11 mouse cellular contexts compared by ENCODE assay signal in the genomic region with DNA sequence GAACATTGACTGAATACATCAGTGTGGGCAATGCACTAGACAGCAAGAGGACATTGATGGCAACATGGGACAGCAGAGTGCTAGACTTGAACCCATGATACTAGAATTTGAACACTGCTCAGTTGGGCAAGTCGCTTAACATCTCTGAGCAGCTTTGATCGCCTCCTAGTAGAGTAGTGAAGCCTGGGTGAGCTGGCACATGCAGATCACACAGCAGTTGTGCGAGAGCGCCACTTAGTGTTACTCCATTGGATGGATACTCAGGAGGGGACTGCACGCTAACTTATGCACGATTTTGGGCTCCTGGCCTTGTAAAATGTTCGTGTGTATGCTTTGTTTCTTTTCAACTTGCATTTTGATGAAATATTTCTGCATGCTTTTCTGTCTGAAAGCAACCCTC. TPM values are rescaled to one million over a fixed set of nuclear protein-coding genes. Genes with fewer than 3 reads are reported as not detected.
DNase-seq lines count a peak whose midpoint lies in the region; ATAC-seq lines count a peak whose summit lies in the region.
"Had no signal": no experiment of that assay in that cellular context is flagged by ENCODE, and none has a peak within 500 bp of the region (broad histone marks: within the 10 kb centered on the region; RNA-seq: fewer than 3 reads in every experiment).

No protein-coding gene starts in this region.

- H3K9me3 ChIP-seq in embryonic facial prominence, embryonic 11.5 days (replicated peaks; ENCODE audit: control insufficient read depth, low read length): no peaks in the 10 kb centered on the region
- no peaks in the 10 kb centered on the region for H3K9me3 ChIP-seq in embryonic facial prominence, embryonic 10.5 days
- H3K9me3 ChIP-seq in liver, embryonic 12.5 days (replicated peaks): no peaks in the 10 kb centered on the region
- no peaks in the 10 kb centered on the region for H3K9me3 ChIP-seq in embryonic facial prominence, embryonic 14.5 days (ENCODE audit: control insufficient read depth, low read length)
- H3K9me3 ChIP-seq in hindbrain, embryonic 11.5 days (ENCODE audit: control insufficient read depth, low read length): no peaks in the 10 kb centered on the region
- H3K9me3 ChIP-seq: forebrain, embryonic 13.5 days; liver, embryonic 15.5 days had no signal

- H3K4me3 ChIP-seq in embryonic facial prominence, embryonic 11.5 days (ENCODE audit: low read depth, low read length): no peak overlapping the region
- no peak overlapping the region for H3K4me3 ChIP-seq in embryonic facial prominence, embryonic 10.5 days
- no peak overlapping the region for H3K4me3 ChIP-seq in liver, embryonic 12.5 days
- no peak overlapping the region for H3K4me3 ChIP-seq in embryonic facial prominence, embryonic 14.5 days (ENCODE audit: low read depth, low read length)
- H3K4me3 ChIP-seq in hindbrain, embryonic 11.5 days (ENCODE audit: low read depth, low read length): no peak overlapping the region
- H3K4me3 ChIP-seq: forebrain, embryonic 13.5 days; liver, embryonic 15.5 days had no signal

- no peak for ATAC-seq in embryonic facial prominence, embryonic 11.5 days (replicated peaks; ENCODE audit: insufficient number of reproducible peaks, low FRiP score, low TSS enrichment, low read depth)
- ATAC-seq in liver, embryonic 12.5 days: no peak
- ATAC-seq in embryonic facial prominence, embryonic 14.5 days (ENCODE audit: low read depth): no peak
- ATAC-seq in hindbrain, embryonic 11.5 days (ENCODE audit: low FRiP score): no peak
- ATAC-seq: forebrain, embryonic 13.5 days had no signal

- H3K27ac ChIP-seq in embryonic facial prominence, embryonic 11.5 days (replicated peaks; ENCODE audit: low read depth, low read length): no peak overlapping the region
- H3K27ac ChIP-seq in embryonic facial prominence, embryonic 10.5 days (replicated peaks): no peak overlapping the region
- no peak overlapping the region for H3K27ac ChIP-seq in liver, embryonic 12.5 days
- H3K27ac ChIP-seq in embryonic facial prominence, embryonic 14.5 days (replicated peaks; ENCODE audit: low read depth, low read length): no peak overlapping the region
- H3K27ac ChIP-seq in hindbrain, embryonic 11.5 days (ENCODE audit: low read depth, low read length): no peak overlapping the region
- H3K27ac ChIP-seq: forebrain, embryonic 13.5 days; liver, embryonic 15.5 days had no signal

- H3K9ac ChIP-seq in embryonic facial prominence, embryonic 11.5 days (replicated peaks; ENCODE audit: low read length): no peak overlapping the region
- no peak overlapping the region for H3K9ac ChIP-seq in liver, embryonic 12.5 days
- H3K9ac ChIP-seq in embryonic facial prominence, embryonic 14.5 days (ENCODE audit: low read depth, low read length): no peak overlapping the region
- no peak overlapping the region for H3K9ac ChIP-seq in hindbrain, embryonic 11.5 days (ENCODE audit: low read depth, low read length)
- H3K9ac ChIP-seq: forebrain, embryonic 13.5 days; liver, embryonic 15.5 days had no signal

- DNase-seq in embryonic facial prominence, embryonic 11.5 days (ENCODE audit: low spot score): peak; percentile 11
- no peak for DNase-seq in embryonic facial prominence, embryonic 10.5 days (ENCODE audit: low spot score)
- DNase-seq in liver: peak; percentile 13
- peak; percentile 53 for DNase-seq in A20 (ENCODE audit: low read depth, low spot score)
- peak; percentile 14 for DNase-seq in embryonic facial prominence, embryonic 14.5 days (ENCODE audit: low spot score)
- DNase-seq in ovary, adult 18-20 months (ENCODE audit: low spot score): no peak
- DNase-seq in hindbrain, embryonic 11.5 days (ENCODE audit: low spot score): no peak
- DNase-seq: heart, adult 18-20 months had no signal

- H3K4me2 ChIP-seq in embryonic facial prominence, embryonic 11.5 days (ENCODE audit: low read depth, low read length): no peak overlapping the region
- H3K4me2 ChIP-seq in liver, embryonic 12.5 days: no peak overlapping the region
- H3K4me2 ChIP-seq in embryonic facial prominence, embryonic 14.5 days (ENCODE audit: low read depth, low read length): no peak overlapping the region
- H3K4me2 ChIP-seq in hindbrain, embryonic 11.5 days (replicated peaks; ENCODE audit: low read depth, low read length): no peak overlapping the region
- H3K4me2 ChIP-seq: forebrain, embryonic 13.5 days; liver, embryonic 15.5 days had no signal

- WGBS in embryonic facial prominence, embryonic 11.5 days: 78% methylated on average over 7 of the region's 7 CpGs
- 79% methylated on average over 7 of the region's 7 CpGs for WGBS in embryonic facial prominence, embryonic 10.5 days
- 69% methylated on average over 7 of the region's 7 CpGs for WGBS in liver, embryonic 12.5 days (ENCODE audit: insufficient replicate concordance)
- WGBS in embryonic facial prominence, embryonic 14.5 days: 73% methylated on average over 7 of the region's 7 CpGs
- 73% methylated on average over 7 of the region's 7 CpGs for WGBS in hindbrain, embryonic 11.5 days

- H3K36me3 ChIP-seq in embryonic facial prominence, embryonic 11.5 days (replicated peaks; ENCODE audit: control insufficient read depth, insufficient read depth, low read depth, low read length): no peaks in the 10 kb centered on the region
- peaks cover 35% of the 10 kb centered on the region for H3K36me3 ChIP-seq in embryonic facial prominence, embryonic 10.5 days (replicated peaks)
- peaks cover 36% of the 10 kb centered on the region for H3K36me3 ChIP-seq in liver, embryonic 12.5 days
- H3K36me3 ChIP-seq in embryonic facial prominence, embryonic 14.5 days (ENCODE audit: control insufficient read depth, insufficient read depth, low read length): peaks cover 23% of the 10 kb centered on the region
- no peaks in the 10 kb centered on the region for H3K36me3 ChIP-seq in hindbrain, embryonic 11.5 days (ENCODE audit: control insufficient read depth, insufficient read depth, low read length)

- no peaks in the 10 kb centered on the region for H3K4me1 ChIP-seq in embryonic facial prominence, embryonic 11.5 days (ENCODE audit: control insufficient read depth, insufficient read depth, low read length)
- H3K4me1 ChIP-seq in embryonic facial prominence, embryonic 10.5 days: no peaks in the 10 kb centered on the region
- H3K4me1 ChIP-seq in liver, embryonic 12.5 days: no peaks in the 10 kb centered on the region
- no peaks in the 10 kb centered on the region for H3K4me1 ChIP-seq in embryonic facial prominence, embryonic 14.5 days (ENCODE audit: control insufficient read depth, insufficient read depth, low read length)
- no peaks in the 10 kb centered on the region for H3K4me1 ChIP-seq in hindbrain, embryonic 11.5 days (replicated peaks; ENCODE audit: control insufficient read depth, insufficient read depth, low read length)
- H3K4me1 ChIP-seq: forebrain, embryonic 13.5 days; liver, embryonic 15.5 days had no signal

- H3K27me3 ChIP-seq in embryonic facial prominence, embryonic 11.5 days (ENCODE audit: control insufficient read depth, insufficient read depth, low read length): no peaks in the 10 kb centered on the region
- H3K27me3 ChIP-seq in embryonic facial prominence, embryonic 10.5 days (replicated peaks; ENCODE audit: low read depth, poor library complexity, severe bottlenecking): no peaks in the 10 kb centered on the region
- H3K27me3 ChIP-seq in liver, embryonic 12.5 days (replicated peaks): no peaks in the 10 kb centered on the region
- no peaks in the 10 kb centered on the region for H3K27me3 ChIP-seq in embryonic facial prominence, embryonic 14.5 days (replicated peaks; ENCODE audit: control insufficient read depth, insufficient read depth, low read length)
- H3K27me3 ChIP-seq in hindbrain, embryonic 11.5 days (ENCODE audit: control insufficient read depth, insufficient read depth, low read length): no peaks in the 10 kb centered on the region
- H3K27me3 ChIP-seq: forebrain, embryonic 13.5 days; liver, embryonic 15.5 days had no signal

RNA-seq across cellular contexts. Expression of a gene that starts 15.4 kb away (rescaled TPM):
- polyA plus RNA-seq in embryonic facial prominence, embryonic 11.5 days (2014; fragmentation: Nextera tagmentation; extraction: Ambion mirVana): 31.3 and 32.7 TPM in 2 replicates
- polyA plus RNA-seq in embryonic facial prominence, embryonic 10.5 days (2016; fragmentation: Nextera tagmentation; extraction: Ambion mirVana): 28.5 and 30.4 TPM in 2 replicates
- 10.9 and 12.7 TPM in 2 replicates for polyA plus RNA-seq in liver, embryonic 12.5 days (2016; fragmentation: Nextera tagmentation; extraction: Ambion mirVana)
- polyA plus RNA-seq in embryonic facial prominence, embryonic 14.5 days (2014; fragmentation: Nextera tagmentation; extraction: Ambion mirVana): 21.8 and 23.7 TPM in 2 replicates
- polyA plus RNA-seq in hindbrain, embryonic 11.5 days (2014; fragmentation: Nextera tagmentation; extraction: Ambion mirVana): 33.0 and 38.6 TPM in 2 replicates

RNA-seq across cellular contexts. Expression of a gene that starts 23.4 kb away (rescaled TPM):
- 0.13 TPM in 1 of 2 replicates, not detected in the other for polyA plus RNA-seq in embryonic facial prominence, embryonic 11.5 days (2014; fragmentation: Nextera tagmentation; extraction: Ambion mirVana)
- 0.15 TPM in 1 of 2 replicates, not detected in the other for polyA plus RNA-seq in embryonic facial prominence, embryonic 10.5 days (2016; fragmentation: Nextera tagmentation; extraction: Ambion mirVana)
- 5.3 and 5.5 TPM in 2 replicates for polyA plus RNA-seq in liver, embryonic 12.5 days (2016; fragmentation: Nextera tagmentation; extraction: Ambion mirVana)
- polyA plus RNA-seq in embryonic facial prominence, embryonic 14.5 days (2014; fragmentation: Nextera tagmentation; extraction: Ambion mirVana): 0.46 TPM in 1 of 2 replicates, not detected in the other
- polyA plus RNA-seq in hindbrain, embryonic 11.5 days (2014; fragmentation: Nextera tagmentation; extraction: Ambion mirVana): not detected in 2 replicates

Comparison
In these comparisons a context has a peak if more than half of its experiments do, and no peak if none do; other contexts are left out.
1. DNase-seq: peak in embryonic facial prominence, embryonic 11.5 days (single experiment), liver (single experiment), A20 (single experiment) and embryonic facial prominence, embryonic 14.5 days (single experiment); none in embryonic facial prominence, embryonic 10.5 days (single experiment), ovary, adult 18-20 months (single experiment) and hindbrain, embryonic 11.5 days (single experiment).